In genomic region chr3:121257418-121257817, GRCm38 (mm10) we compare ENCODE assay signal across 23 mouse cellular contexts. TPM values are rescaled to one million over a fixed set of nuclear protein-coding genes. Genes with fewer than 3 reads are reported as not detected.
DNase-seq lines count a peak whose midpoint lies in the region; ATAC-seq and TF ChIP-seq lines count a peak whose summit lies in the region.
"Had no signal": no experiment of that assay in that cellular context is flagged by ENCODE, and none has a peak within 500 bp of the region (broad histone marks: within the 10 kb centered on the region; RNA-seq: fewer than 3 reads in every experiment).

No protein-coding gene starts in this region.

- H3K4me1 ChIP-seq in G1E (ENCODE audit: insufficient read depth, low read depth, low read length) = peaks cover 74% of the 10 kb centered on the region
- H3K4me1 ChIP-seq in hindbrain, embryonic 11.5 days (replicated peaks; ENCODE audit: control insufficient read depth, insufficient read depth, low read length) = no peaks in the 10 kb centered on the region; the same call in 1 of the 2 replicates

- peak overlapping the region; percentile 66; the same call in 1 of the 2 replicates for H3K4me3 ChIP-seq in G1E (ENCODE audit: low read depth, low read length)
- H3K4me3 ChIP-seq in hindbrain, embryonic 11.5 days (ENCODE audit: low read depth, low read length) = no peak overlapping the region
- H3K4me3 ChIP-seq: embryonic facial prominence, embryonic 15.5 days; heart, embryonic 15.5 days; kidney, embryonic 15.5 days; limb, embryonic 13.5 days; stomach, embryonic 15.5 days had no signal

- H3K9me3 ChIP-seq in G1E (replicated peaks) = no peaks in the 10 kb centered on the region
- H3K9me3 ChIP-seq in hindbrain, embryonic 11.5 days (ENCODE audit: control insufficient read depth, low read length) = no peaks in the 10 kb centered on the region
- H3K9me3 ChIP-seq: embryonic facial prominence, embryonic 15.5 days; heart, embryonic 15.5 days; kidney, embryonic 15.5 days; limb, embryonic 13.5 days; stomach, embryonic 15.5 days had no signal

- DNase-seq in frontal cortex, postnatal 14 days (ENCODE audit: low spot score in 2 of 2) = no peak
- DNase-seq in left cerebral cortex, adult 11 months (ENCODE audit: low spot score) = peak; percentile 52
- DNase-seq in left cerebral cortex, postnatal 10 days (ENCODE audit: extremely low spot score in 1 of 2, low spot score in 2 of 2) = no peak
- no peak for DNase-seq in G1E (ENCODE audit: low spot score)
- peak; percentile 59 to 81 for DNase-seq in left cerebral cortex, postnatal 36 days (ENCODE audit: low spot score in 2 of 2)
- no peak for DNase-seq in kidney, postnatal 14 days
- no peak for DNase-seq in hindbrain, embryonic 11.5 days (ENCODE audit: low spot score)
- DNase-seq: adrenal gland, adult 8-10 months; cerebellum, postnatal 10 days; forebrain, postnatal 0 days; gastrocnemius, postnatal 36 days; lung, embryonic 14.5 days; thymus, adult 2 months had no signal

- ATAC-seq in frontal cortex, adult (ENCODE audit: low TSS enrichment) = peak; percentile 75
- no peak for ATAC-seq in G1E (ENCODE audit: extremely low read depth, insufficient number of reproducible peaks, low FRiP score, poor library complexity, severe bottlenecking)
- ATAC-seq in hindbrain, embryonic 11.5 days (ENCODE audit: low FRiP score) = no peak
- ATAC-seq: forebrain, postnatal 0 days; hindbrain, postnatal 0 days; intestine, postnatal 0 days; Patski had no signal

- H3K4me2 ChIP-seq in hindbrain, embryonic 11.5 days (replicated peaks; ENCODE audit: low read depth, low read length) = no peak overlapping the region
- H3K4me2 ChIP-seq: embryonic facial prominence, embryonic 15.5 days; heart, embryonic 15.5 days; kidney, embryonic 15.5 days; limb, embryonic 13.5 days; lung, embryonic 14.5 days; midbrain, embryonic 11.5 days; stomach, embryonic 15.5 days had no signal

- H3K36me3 ChIP-seq in G1E (replicated peaks) = peaks cover 55% of the 10 kb centered on the region
- H3K36me3 ChIP-seq in hindbrain, embryonic 11.5 days (ENCODE audit: control insufficient read depth, insufficient read depth, low read length) = no peaks in the 10 kb centered on the region
- H3K36me3 ChIP-seq: embryonic facial prominence, embryonic 15.5 days; heart, embryonic 15.5 days; kidney, embryonic 15.5 days; limb, embryonic 13.5 days; stomach, embryonic 15.5 days had no signal

- no peak for TF ChIP-seq CTCF in G1E (IDR thresholded peaks at IDR 0.05; ENCODE audit: low read depth, low read length)

- no peak overlapping the region for H3K9ac ChIP-seq in hindbrain, embryonic 11.5 days (ENCODE audit: low read depth, low read length)
- H3K9ac ChIP-seq: embryonic facial prominence, embryonic 15.5 days; forebrain, postnatal 0 days; heart, embryonic 15.5 days; kidney, embryonic 15.5 days; limb, embryonic 13.5 days; lung, embryonic 14.5 days; stomach, embryonic 15.5 days had no signal

- H3K27ac ChIP-seq in hindbrain, embryonic 11.5 days (ENCODE audit: low read depth, low read length) = no peak overlapping the region
- H3K27ac ChIP-seq: embryonic facial prominence, embryonic 15.5 days; heart, embryonic 15.5 days; hindbrain, postnatal 0 days; kidney, embryonic 15.5 days; limb, embryonic 13.5 days; stomach, embryonic 15.5 days had no signal

- H3K27me3 ChIP-seq in G1E (ENCODE audit: insufficient read depth, low read length) = no peaks in the 10 kb centered on the region
- peaks cover 15% of the 10 kb centered on the region for H3K27me3 ChIP-seq in hindbrain, embryonic 11.5 days (ENCODE audit: control insufficient read depth, insufficient read depth, low read length)

- intact Hi-C loops in left cerebral cortex, postnatal 10 days (cut with DNase I) = no loop called here
- intact Hi-C loops in left cerebral cortex, postnatal 36 days (cut with DNase I) = no loop called here

- WGBS in hindbrain, embryonic 11.5 days = 80% methylated on average over 10 of the region's 10 CpGs

RNA-seq across cellular contexts. Expression of gene Tmem56, which starts 25.5 kb away (rescaled TPM):
- 10 to 100 TPM; 25.7 to 28.5 TPM for total RNA-seq in left cerebral cortex, postnatal 10 days (2021)
- total RNA-seq in G1E (2014; fragmentation: Nextera tagmentation) (88.9 and 91.0 TPM in 2 replicates), G1E (2017) (33.6 and 34.1 TPM in 2 replicates)
- polyA plus RNA-seq in G1E (2012) = 6.7 TPM in 2 replicates
- 10 to 100 TPM; 46.0 to 47.0 TPM for total RNA-seq in left cerebral cortex, postnatal 36 days (2021)
- polyA plus RNA-seq in hindbrain, embryonic 11.5 days (2014; fragmentation: Nextera tagmentation; extraction: Ambion mirVana) = 0.65 and 1.0 TPM in 2 replicates

RNA-seq across cellular contexts. Expression of gene Alg14, which starts 34.2 kb away (rescaled TPM):
- total RNA-seq in left cerebral cortex, postnatal 10 days (2021) = 10 to 100 TPM; 20.8 to 22.2 TPM
- total RNA-seq in G1E (2014; fragmentation: Nextera tagmentation) = 29.9 and 44.2 TPM in 2 replicates
- 9.2 and 9.4 TPM in 2 replicates for total RNA-seq in G1E (2017)
- 3.5 and 6.2 TPM in 2 replicates for polyA plus RNA-seq in G1E (2012)
- total RNA-seq in left cerebral cortex, postnatal 36 days (2021) = 10 to 100 TPM; 12.8 to 13.8 TPM
- polyA plus RNA-seq in hindbrain, embryonic 11.5 days (2014; fragmentation: Nextera tagmentation; extraction: Ambion mirVana) = 39.0 and 41.8 TPM in 2 replicates

Comparison
In these comparisons a context has a peak if more than half of its experiments do, and no peak if none do; other contexts are left out.
1. DNase-seq: peak in left cerebral cortex, adult 11 months (single experiment) and left cerebral cortex, postnatal 36 days (2 of 2); none in frontal cortex, postnatal 14 days (0 of 2), left cerebral cortex, postnatal 10 days (0 of 2), G1E (single experiment), kidney, postnatal 14 days (single experiment) and hindbrain, embryonic 11.5 days (single experiment).